Mouse (Mus musculus) WW6 (cell line): ENCODE measurements around the gene Kansl1l.

Experiments
- DNase-seq: peaks from one replicate; pipeline ENCODE4 v3.0.0-alpha.2; 2013; ENCODE audit warnings: low read depth, low spot score

Kansl1l gene

DNA sequence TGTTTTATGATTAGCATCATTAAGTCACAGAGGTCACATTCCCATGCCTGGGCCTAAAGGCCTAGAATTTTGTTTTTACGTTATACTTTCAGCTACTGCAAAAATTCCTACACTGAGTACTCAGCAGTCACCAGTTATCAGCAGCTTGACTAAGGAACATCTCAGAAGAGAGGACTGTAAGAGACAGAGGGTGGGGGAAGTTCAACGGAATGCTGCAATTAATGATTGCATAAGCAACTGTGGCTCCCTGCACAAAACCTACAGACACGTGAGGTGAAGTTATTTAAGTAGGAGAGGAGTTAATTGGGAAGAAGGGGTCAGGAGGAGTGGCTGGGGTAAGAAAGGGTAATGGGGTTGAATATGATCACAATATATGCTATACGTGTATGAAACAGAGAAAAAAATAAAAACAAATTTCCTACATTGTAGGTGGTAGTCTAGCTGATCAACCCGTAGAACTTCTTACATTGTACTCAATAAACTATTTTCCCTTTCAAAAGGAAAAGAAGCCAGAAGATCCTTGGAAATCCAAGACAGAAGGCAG is 117.1 kb downstream of the Kansl1l start:
- peak; percentile 11 for DNase-seq

- DNase-seq = peak; percentile 5
These were observed 117.7 kb downstream of the Kansl1l start for GRCm38 (mm10) chr1:66699630-66700029.

- no peak for DNase-seq
These were observed 122.1 kb downstream of the Kansl1l start for GRCm38 (mm10) chr1:66695296-66695695.

- DNase-seq = no peak
These were observed 123.1 kb downstream of the Kansl1l start for GRCm38 (mm10) chr1:66694266-66694665.

DNA sequence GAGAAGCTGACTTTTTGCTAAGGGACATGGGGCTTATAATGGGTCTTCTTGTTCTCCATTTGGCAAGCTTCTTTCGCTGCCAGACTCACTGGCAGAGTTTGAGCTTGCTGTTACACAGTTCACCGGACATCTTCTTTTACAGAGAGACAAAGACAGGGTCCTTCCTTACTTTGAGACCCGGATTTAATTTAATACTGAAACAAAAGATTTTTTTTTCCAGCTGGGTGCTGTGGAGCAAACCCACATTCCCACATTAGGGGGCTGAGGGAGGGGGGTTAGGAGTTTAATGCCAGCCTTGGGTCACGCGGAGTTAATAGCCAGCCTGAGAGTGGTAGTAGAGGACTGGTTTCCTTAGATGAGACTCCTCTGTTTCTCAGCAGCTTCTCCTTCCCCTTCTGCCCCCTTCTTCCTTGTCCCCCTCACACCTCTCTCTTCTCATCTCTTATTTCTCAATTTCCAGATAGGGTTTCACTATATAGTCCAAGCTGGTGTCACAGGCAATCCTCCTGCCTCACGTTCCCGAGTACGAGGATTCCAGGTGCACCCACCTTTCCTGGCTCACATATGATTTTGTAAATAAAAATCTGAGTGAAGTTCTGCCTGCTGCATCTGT is 124.5 kb downstream of the Kansl1l start:
- DNase-seq = no peak

DNA sequence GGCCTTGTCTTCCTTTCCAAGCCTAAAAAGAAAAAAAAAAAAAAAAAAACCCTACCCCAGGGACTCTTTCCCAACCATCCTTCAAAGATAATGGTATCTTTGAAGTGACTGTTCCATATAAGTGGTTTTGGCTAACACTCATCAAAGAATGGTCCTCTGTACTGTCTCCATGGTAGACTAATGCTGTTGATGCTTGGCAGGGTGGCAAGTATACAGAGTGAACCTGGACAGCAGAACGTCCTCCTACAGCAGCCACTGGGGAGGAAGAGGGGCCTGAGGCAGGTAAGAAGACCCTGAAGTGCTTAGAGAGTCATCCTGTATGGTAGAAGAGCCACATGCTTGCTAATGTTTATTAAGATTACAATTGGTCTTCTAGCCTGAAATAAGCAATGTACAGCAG is 125.1 kb downstream of the Kansl1l start:
- DNase-seq = no peak

DNA sequence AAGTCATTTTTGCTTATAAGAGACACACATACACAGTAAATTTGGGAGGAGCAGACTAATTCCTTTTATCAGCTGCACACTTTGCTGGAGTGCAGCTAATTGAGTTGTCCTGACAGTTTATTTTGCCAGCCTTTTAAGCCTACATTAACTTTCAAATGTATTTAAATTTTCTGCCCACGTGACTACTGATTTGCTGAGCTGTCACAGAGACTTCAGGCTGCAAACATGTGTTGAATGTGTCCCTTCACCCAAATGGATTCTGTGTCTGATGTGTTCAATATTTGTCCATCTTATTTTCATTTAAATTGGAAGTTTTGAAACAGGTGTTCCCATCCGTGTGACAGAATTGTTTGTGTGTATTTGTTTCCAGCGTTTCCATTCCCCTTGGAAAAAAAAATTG is 125.6 kb downstream of the Kansl1l start:
- no peak for DNase-seq

DNA sequence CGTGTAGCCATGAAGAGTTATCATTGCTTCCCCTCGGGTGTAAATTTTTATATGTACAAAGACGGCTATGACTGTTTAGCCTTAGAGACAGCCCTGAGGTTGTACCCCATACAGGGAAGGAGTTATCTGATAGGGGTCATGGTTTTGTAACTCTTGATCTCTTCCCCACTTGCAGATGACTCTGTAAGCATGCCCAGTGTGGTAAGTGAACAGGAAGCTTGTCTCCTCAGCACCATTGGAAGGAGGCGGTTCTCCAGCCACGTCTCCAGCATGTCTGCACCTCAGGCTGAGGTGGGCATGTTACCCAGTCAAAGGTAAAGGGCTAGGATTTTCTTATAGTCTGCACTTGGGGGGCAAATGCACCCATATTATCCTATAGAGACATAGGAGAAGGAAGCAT is 134.4 kb downstream of the Kansl1l start:
- no peak for DNase-seq

DNA sequence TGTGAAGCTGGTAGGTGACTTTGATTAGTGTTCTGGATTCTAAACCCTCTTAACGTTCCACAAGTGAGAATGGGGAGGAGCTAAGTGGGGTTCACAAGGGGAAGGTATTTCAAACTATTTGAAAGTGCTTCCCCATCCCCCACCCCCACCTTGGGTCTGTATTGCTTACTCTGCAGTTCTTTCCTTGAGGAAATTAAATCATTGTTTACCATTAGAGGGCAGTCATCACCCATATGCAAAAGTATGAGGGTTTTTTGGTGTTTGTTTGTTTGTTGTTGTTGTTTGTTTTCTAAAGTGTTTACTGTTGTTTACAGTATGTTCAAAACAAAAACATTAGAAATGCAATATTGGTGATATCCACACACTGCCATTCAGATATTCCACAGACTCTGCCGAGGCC is 138.7 kb downstream of the Kansl1l start:
- DNase-seq = no peak

GRCm38 (mm10) chr1:66677928-66678327 is 139.4 kb downstream of the Kansl1l start:
- no peak for DNase-seq

GRCm38 (mm10) chr1:66672812-66673211 is 144.6 kb downstream of the Kansl1l start:
- no peak for DNase-seq

DNA sequence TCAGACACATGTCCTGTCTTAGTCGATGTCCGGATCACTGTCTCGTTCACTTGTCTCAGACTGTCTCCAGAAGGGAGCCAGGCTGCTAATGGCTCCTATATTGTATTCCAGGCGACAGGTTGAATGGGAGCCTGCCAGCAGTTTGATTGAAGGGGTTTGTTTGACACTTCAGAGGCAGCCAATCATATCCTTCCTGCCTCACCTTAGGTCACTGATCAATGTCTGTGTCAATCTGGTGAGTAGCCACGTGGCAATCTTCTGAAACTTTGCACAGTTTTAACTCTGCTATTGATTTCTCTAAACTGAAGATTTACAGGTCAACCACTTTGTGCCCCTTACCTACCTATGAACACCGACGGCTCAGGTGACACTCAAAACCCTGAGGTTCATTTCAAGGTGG is 145.9 kb downstream of the Kansl1l start:
- DNase-seq = no peak
